Mouse (Mus musculus): ENCODE data around the gene Dlgap3. TPM values are rescaled to one million over a fixed set of nuclear protein-coding genes. Genes with fewer than 3 reads are reported as not detected.

Gene Dlgap3
- polyA plus RNA-seq, 1 experiment from 2014 or later, result 19.5 TPM

DNA sequence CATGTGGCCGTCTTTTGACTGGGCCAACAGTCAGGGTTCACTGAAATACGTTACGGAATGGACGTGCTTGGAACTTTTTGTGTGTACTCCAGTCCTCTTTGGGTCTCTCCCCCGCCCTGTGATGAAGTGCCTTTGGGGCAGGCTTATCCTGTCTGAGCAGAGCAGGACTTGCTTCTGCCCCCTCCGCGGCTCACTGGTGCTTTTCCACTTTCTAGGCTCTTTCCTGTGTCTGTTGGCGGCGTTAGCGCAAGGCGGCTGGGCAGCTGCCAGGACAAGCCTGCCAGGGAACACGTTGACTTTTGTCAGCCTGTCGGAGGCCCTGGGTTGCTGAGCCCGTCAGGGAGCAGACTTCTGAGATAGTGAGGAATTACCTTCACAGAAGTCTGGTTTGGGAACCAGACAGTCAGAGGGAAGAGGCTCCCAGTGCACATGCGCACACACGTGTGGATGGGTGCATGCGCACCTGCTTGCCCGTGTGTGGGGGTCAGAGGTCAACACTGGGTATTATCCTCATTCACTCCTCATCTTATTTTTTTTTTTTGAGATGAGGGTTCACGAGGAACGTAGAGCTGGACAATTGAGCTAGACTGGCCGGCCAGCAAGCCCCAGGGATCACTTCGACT lies 83.1 kb downstream of the Dlgap3 start:
- no peak overlapping the region for H3K4me3 ChIP-seq (ENCODE audit: low read depth, low read length)
- H3K4me2 ChIP-seq (ENCODE audit: low read length), result no peak overlapping the region
- H3K27ac ChIP-seq (ENCODE audit: low read length), result no peak overlapping the region
- H3K9ac ChIP-seq (ENCODE audit: low read depth, low read length), result no peak overlapping the region
- no peaks in the 10 kb centered on the region for H3K4me1 ChIP-seq (ENCODE audit: control insufficient read depth, insufficient read depth, low read length)
- ATAC-seq, result no peak
- H3K36me3 ChIP-seq (ENCODE audit: control insufficient read depth, insufficient read depth, low read length), result 0 out of 2 replicates have a peak, but pooled peaks cover 4% of the 10 kb centered on the region
- WGBS, result 57% methylated on average over 22 of the region's 22 CpGs
- no peaks in the 10 kb centered on the region for H3K27me3 ChIP-seq (ENCODE audit: control insufficient read depth, insufficient read depth, low read depth, low read length)
- H3K9me3 ChIP-seq (replicated peaks; ENCODE audit: control insufficient read depth, low read length, poor library complexity, severe bottlenecking), result no peaks in the 10 kb centered on the region

DNA sequence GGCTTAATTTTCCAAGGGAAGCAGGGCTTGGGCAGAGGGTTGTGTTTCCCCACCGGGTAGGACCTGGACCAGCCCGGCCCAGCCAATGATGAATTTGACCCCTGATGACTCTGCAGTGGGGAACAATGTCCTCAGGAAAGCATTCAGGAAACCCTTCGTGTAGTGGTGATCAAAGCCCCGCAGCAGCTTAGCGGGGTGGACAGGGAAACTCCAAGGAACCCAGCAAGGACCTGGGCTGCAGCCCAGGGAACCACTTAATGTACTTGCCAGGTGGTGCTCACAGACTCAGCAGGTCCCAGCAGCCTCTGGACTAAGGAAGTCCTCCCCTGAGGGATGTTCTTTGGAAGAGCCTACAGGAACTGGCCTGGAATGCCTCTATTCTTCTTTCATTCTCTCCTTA lies 87.7 kb downstream of the Dlgap3 start:
- Histone ChIP-seq H3K4me3 (ENCODE audit: low read depth, low read length) (no peak overlapping the region), H3K9ac (ENCODE audit: low read depth, low read length) (no peak overlapping the region), H3K36me3 (ENCODE audit: control insufficient read depth, insufficient read depth, low read length) (no peaks in the 10 kb centered on the region), H3K9me3 (replicated peaks; ENCODE audit: control insufficient read depth, low read length, poor library complexity, severe bottlenecking) (no peaks in the 10 kb centered on the region), H3K4me2 (ENCODE audit: low read length) (no peak overlapping the region), H3K27me3 (ENCODE audit: control insufficient read depth, insufficient read depth, low read depth, low read length) (no peaks in the 10 kb centered on the region), H3K27ac (ENCODE audit: low read length) (no peak overlapping the region), H3K4me1 (ENCODE audit: control insufficient read depth, insufficient read depth, low read length) (no peaks in the 10 kb centered on the region)
- WGBS, result 53% methylated on average over 5 of the region's 5 CpGs
- ATAC-seq, result no peak

DNA sequence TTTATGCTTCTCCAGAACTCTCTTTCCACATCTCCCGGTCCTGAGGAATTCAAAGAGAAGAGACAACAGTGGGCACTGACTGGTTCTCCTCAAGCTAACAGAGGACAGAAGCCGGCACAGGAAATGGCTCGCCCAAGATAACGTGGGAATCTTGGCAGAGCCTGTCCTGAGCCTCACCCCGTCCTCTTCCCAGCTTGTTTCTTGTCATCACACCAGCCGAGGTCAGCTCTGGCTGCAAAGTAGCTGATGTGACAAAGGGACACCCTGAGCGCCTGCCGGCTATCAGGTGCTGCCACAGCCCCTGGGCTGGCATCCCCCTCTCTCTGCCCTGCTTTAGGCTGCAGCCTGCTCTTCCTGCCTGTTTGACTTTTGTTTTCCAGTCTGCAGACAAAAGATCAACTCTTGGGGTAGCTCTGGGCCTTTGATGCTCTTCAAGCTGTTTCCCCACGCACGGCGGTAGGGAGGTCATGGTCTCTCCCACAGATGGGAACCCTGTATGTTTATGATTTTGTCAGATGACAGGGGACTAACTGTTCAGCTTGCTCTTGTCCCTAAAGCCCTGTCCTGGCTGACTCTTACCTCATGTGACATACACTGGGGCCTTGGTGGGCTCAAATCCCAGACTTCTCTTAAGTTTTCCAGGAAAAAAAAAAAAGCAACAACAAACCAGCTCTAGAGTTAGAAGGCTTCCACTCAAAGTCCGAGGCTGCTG lies 89.3 kb downstream of the Dlgap3 start:
- Histone ChIP-seq H3K9ac (ENCODE audit: low read depth, low read length) (no peak overlapping the region), H3K36me3 (ENCODE audit: control insufficient read depth, insufficient read depth, low read length) (no peaks in the 10 kb centered on the region), H3K4me1 (ENCODE audit: control insufficient read depth, insufficient read depth, low read length) (no peaks in the 10 kb centered on the region), H3K27me3 (ENCODE audit: control insufficient read depth, insufficient read depth, low read depth, low read length) (no peaks in the 10 kb centered on the region), H3K4me3 (ENCODE audit: low read depth, low read length) (no peak overlapping the region), H3K9me3 (replicated peaks; ENCODE audit: control insufficient read depth, low read length, poor library complexity, severe bottlenecking) (no peaks in the 10 kb centered on the region), H3K4me2 (ENCODE audit: low read length) (no peak overlapping the region), H3K27ac (ENCODE audit: low read length) (no peak overlapping the region)
- ATAC-seq, result no peak
- WGBS, result 68% methylated on average over 12 of the region's 12 CpGs

DNA sequence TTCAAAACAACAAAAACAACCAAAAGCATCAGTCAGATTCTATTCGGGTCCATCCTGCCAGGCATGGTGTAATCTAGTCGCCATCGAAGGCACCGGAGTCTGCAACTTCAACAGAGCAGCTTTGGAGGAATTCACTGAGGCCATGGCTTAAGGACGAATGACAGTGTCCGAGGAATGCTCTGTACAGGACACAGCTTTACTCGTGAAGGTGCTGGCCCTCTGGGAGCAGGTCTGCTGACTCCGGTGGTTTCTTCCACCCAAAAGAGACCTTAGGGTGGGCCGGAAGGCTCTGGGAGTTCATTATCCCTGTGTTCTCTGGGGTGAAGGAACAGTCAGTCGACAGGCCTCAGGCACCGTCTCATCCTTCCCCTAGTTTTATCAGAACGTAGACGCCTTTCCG lies 92.6 kb downstream of the Dlgap3 start:
- no peak overlapping the region for H3K4me3 ChIP-seq (ENCODE audit: low read depth, low read length)
- no peaks in the 10 kb centered on the region for H3K4me1 ChIP-seq (ENCODE audit: control insufficient read depth, insufficient read depth, low read length)
- no peaks in the 10 kb centered on the region for H3K9me3 ChIP-seq (replicated peaks; ENCODE audit: control insufficient read depth, low read length, poor library complexity, severe bottlenecking)
- H3K27me3 ChIP-seq (ENCODE audit: control insufficient read depth, insufficient read depth, low read depth, low read length), result no peaks in the 10 kb centered on the region
- no peak overlapping the region for H3K4me2 ChIP-seq (ENCODE audit: low read length)
- H3K9ac ChIP-seq (ENCODE audit: low read depth, low read length), result no peak overlapping the region
- WGBS, result 91% methylated on average over 14 of the region's 14 CpGs
- no peaks in the 10 kb centered on the region for H3K36me3 ChIP-seq (ENCODE audit: control insufficient read depth, insufficient read depth, low read length)
- ATAC-seq, result no peak
- H3K27ac ChIP-seq (ENCODE audit: low read length), result no peak overlapping the region

DNA sequence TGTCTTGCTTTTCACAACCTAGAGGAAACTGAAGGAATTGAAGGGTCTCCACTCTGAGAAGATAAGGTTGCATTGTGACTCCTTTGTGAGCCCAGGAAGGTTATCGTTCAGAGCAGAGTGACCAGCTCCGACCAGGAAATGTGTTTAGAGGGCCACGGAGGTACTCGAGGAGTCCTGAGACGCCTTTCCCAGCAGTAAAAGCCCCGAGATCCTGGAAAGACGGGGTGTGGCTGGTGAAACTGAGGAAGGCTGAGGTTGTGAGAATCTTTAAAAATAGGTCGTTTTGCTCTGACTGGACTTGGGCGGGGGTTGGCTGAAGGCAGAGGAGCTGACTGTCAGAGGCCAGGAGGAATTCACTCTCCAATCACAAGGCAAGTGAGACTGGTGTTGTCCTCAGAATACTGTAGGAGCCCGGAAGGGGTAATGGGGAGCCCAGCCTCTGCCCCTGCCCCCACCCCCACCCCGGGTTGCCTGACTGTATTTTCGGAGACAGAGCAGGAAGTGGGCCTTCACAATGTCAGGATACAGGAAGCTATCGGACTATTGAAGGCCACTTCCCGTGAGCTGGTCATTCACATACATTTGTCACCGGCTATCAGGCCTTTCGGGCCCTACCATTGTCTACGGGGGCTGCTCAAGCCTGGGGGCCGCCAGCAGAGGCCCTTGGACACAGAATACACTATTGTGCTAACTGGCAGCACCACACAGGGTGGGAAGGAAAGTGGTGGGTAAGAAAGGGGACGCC lies 94.6 kb downstream of the Dlgap3 start:
- Histone ChIP-seq H3K27me3 (ENCODE audit: control insufficient read depth, insufficient read depth, low read depth, low read length) (no peaks in the 10 kb centered on the region), H3K27ac (ENCODE audit: low read length) (peak overlapping the region; percentile 12; the same call in 1 of the 2 replicates), H3K9ac (ENCODE audit: low read depth, low read length) (no peak overlapping the region), H3K4me3 (ENCODE audit: low read depth, low read length) (no peak overlapping the region), H3K36me3 (ENCODE audit: control insufficient read depth, insufficient read depth, low read length) (no peaks in the 10 kb centered on the region), H3K9me3 (replicated peaks; ENCODE audit: control insufficient read depth, low read length, poor library complexity, severe bottlenecking) (no peaks in the 10 kb centered on the region), H3K4me1 (ENCODE audit: control insufficient read depth, insufficient read depth, low read length) (no peaks in the 10 kb centered on the region), H3K4me2 (ENCODE audit: low read length) (no peak overlapping the region)
- ATAC-seq, result no peak
- 63% methylated on average over 19 of the region's 19 CpGs for WGBS

DNA sequence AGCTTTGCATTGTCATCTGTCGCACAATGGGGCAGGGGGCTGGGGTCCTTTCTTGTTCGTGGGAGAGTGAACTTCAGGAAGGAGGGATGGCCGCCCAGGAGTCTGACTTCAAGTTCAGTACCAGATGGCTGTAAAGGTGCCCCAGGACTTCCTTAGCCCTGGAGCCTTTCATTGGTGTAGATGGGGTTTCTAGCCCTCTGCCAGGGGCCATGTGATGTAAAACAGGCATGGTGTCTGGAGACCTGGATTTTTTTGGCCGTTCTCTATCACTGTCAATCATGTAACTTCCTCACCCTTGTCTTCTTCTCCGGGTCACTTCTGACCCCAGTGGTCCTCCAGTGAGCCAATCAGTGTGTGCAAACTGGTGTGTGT lies 95.2 kb downstream of the Dlgap3 start:
- WGBS, result 60% methylated on average over 5 of the region's 5 CpGs
- no peaks in the 10 kb centered on the region for H3K27me3 ChIP-seq (ENCODE audit: control insufficient read depth, insufficient read depth, low read depth, low read length)
- no peaks in the 10 kb centered on the region for H3K9me3 ChIP-seq (replicated peaks; ENCODE audit: control insufficient read depth, low read length, poor library complexity, severe bottlenecking)
- H3K4me3 ChIP-seq (ENCODE audit: low read depth, low read length), result no peak overlapping the region
- no peak overlapping the region for H3K9ac ChIP-seq (ENCODE audit: low read depth, low read length)
- H3K4me2 ChIP-seq (ENCODE audit: low read length), result no peak overlapping the region
- no peak for ATAC-seq
- H3K27ac ChIP-seq (ENCODE audit: low read length), result no peak overlapping the region
- no peaks in the 10 kb centered on the region for H3K4me1 ChIP-seq (ENCODE audit: control insufficient read depth, insufficient read depth, low read length)
- no peaks in the 10 kb centered on the region for H3K36me3 ChIP-seq (ENCODE audit: control insufficient read depth, insufficient read depth, low read length)

DNA sequence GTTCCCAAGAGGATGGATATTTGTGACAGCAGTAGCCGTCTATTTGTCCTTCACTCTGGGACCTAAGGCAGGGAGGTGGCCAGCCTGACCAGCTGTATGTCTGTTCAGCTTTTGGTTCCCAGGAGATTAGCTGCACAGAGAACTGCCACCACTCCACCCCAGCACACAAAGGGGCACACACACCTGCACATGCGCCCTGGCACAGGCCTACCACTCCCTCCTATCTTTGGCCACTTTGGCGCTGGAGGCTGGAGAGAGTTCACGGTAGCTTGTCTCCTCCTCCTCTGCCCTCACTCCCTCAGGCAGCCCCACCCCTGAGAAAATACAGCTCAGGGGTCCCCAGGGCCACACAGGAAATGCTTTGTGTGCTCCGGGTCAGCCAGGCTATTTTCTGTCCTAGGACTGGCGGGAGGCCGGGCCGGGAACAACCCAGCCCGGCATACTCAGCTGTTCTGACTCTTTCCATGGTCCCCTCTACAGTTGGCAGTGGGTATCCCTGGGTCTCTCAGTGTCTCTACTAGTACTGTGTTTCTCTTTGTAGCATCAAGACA lies 109.5 kb downstream of the Dlgap3 start:
- Histone ChIP-seq H3K36me3 (ENCODE audit: control insufficient read depth, insufficient read depth, low read length) (no peaks in the 10 kb centered on the region), H3K4me2 (ENCODE audit: low read length) (no peak overlapping the region), H3K9ac (ENCODE audit: low read depth, low read length) (no peak overlapping the region), H3K4me3 (ENCODE audit: low read depth, low read length) (no peak overlapping the region), H3K9me3 (replicated peaks; ENCODE audit: control insufficient read depth, low read length, poor library complexity, severe bottlenecking) (no peaks in the 10 kb centered on the region), H3K4me1 (ENCODE audit: control insufficient read depth, insufficient read depth, low read length) (no peaks in the 10 kb centered on the region), H3K27me3 (ENCODE audit: control insufficient read depth, insufficient read depth, low read depth, low read length) (no peaks in the 10 kb centered on the region), H3K27ac (ENCODE audit: low read length) (no peak overlapping the region)
- 60% methylated on average over 9 of the region's 9 CpGs for WGBS
- ATAC-seq, result no peak

DNA sequence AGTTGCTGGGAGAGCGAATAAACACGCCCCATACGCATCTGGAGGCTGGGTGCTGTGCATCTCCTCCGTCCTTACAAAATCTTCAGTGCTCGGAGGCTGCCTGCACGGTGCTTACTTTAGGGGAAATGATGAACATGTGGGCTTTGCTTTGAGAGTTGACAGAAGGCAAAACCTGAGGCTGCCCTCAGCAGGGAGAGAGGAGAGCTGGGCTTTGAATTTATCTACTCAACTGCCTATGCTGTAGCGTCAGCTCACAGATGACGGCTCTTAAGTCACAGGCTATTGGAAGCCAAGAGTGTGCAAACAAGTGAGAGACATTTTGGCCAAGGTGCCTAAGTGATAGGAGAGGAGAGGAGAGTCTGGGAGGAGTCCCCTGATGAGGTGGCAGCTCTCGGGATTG lies 110.2 kb downstream of the Dlgap3 start:
- 83% methylated on average over 9 of the region's 9 CpGs for WGBS
- no peaks in the 10 kb centered on the region for H3K36me3 ChIP-seq (ENCODE audit: control insufficient read depth, insufficient read depth, low read length)
- no peak overlapping the region for H3K4me2 ChIP-seq (ENCODE audit: low read length)
- ATAC-seq, result no peak
- no peak overlapping the region for H3K4me3 ChIP-seq (ENCODE audit: low read depth, low read length)
- H3K27me3 ChIP-seq (ENCODE audit: control insufficient read depth, insufficient read depth, low read depth, low read length), result no peaks in the 10 kb centered on the region
- H3K27ac ChIP-seq (ENCODE audit: low read length), result no peak overlapping the region
- H3K4me1 ChIP-seq (ENCODE audit: control insufficient read depth, insufficient read depth, low read length), result no peaks in the 10 kb centered on the region
- no peak overlapping the region for H3K9ac ChIP-seq (ENCODE audit: low read depth, low read length)
- no peaks in the 10 kb centered on the region for H3K9me3 ChIP-seq (replicated peaks; ENCODE audit: control insufficient read depth, low read length, poor library complexity, severe bottlenecking)

All from midbrain, embryonic 16.5 days (tissue).